In the genomic region with DNA sequence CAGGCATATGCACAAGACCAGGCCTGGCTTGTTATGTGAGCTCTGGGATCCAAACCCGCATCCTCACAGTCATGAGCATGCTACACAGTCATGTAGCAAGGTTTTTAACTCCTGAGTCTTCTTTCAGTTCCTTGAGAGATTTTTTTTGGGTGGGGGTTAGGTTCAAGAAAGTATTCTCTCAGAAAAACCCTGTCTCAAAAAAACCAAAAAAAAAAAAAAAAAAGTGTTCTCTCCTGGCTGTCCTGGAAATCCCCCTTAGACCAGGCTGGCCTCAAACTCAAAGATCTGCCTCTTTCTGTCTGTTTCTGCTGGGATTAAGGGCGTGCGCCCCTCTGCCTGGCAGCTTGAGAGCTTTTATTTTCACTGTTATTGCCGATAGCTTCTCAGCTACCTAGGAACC, we compare ENCODE assay signal across 21 mouse cellular contexts. TPM values are rescaled to one million over a fixed set of nuclear protein-coding genes. Genes with fewer than 3 reads are reported as not detected.
"Had no signal": no experiment of that assay in that cellular context is flagged by ENCODE, and none has a peak within 500 bp of the region (broad histone marks: within the 10 kb centered on the region; RNA-seq: fewer than 3 reads in every experiment).

No protein-coding gene starts in this region.

- H3K4me3 ChIP-seq: neural tube, embryonic 13.5 days; neural tube, embryonic 15.5 days; stomach, embryonic 15.5 days had no signal

- H3K27ac ChIP-seq: neural tube, embryonic 13.5 days; neural tube, embryonic 15.5 days; stomach, embryonic 15.5 days; stomach, postnatal 0 days had no signal

- DNase-seq: retina, postnatal 1 day; right cerebral cortex, adult 18-20 months; right cerebral cortex, postnatal 14 days; right cerebral cortex, postnatal 25 days; right cerebral cortex, postnatal 4 days; spleen, adult 18-20 months; thymus, adult 18-20 months; thymus, adult 2 months; thymus, postnatal 14 days; thymus, postnatal 25 days; thymus, postnatal 36 days; thymus, postnatal 4 days had no signal

- H3K4me1 ChIP-seq: neural tube, embryonic 13.5 days; neural tube, embryonic 15.5 days; stomach, embryonic 15.5 days had no signal

- H3K9ac ChIP-seq: neural tube, embryonic 13.5 days; neural tube, embryonic 15.5 days; stomach, embryonic 15.5 days had no signal

- H3K36me3 ChIP-seq: stomach, embryonic 15.5 days had no signal

- H3K9me3 ChIP-seq: neural tube, embryonic 13.5 days; neural tube, embryonic 15.5 days; stomach, embryonic 15.5 days had no signal

- H3K4me2 ChIP-seq: neural tube, embryonic 13.5 days; neural tube, embryonic 15.5 days; stomach, embryonic 15.5 days had no signal

RNA-seq across cellular contexts. Expression of a gene that starts 5.5 kb away (rescaled TPM):
- total RNA-seq: neutrophil, adult 5-6 weeks had no signal
- polyA plus RNA-seq: small intestine, adult 2 months; spleen, adult 2 months; stomach, embryonic 16.5 days; stomach, postnatal 0 days; thymus, postnatal 0 days had no signal

RNA-seq across cellular contexts. Expression of a gene that starts 15.5 kb away (rescaled TPM):
- total RNA-seq: neutrophil, adult 5-6 weeks had no signal
